Mouse (Mus musculus): ENCODE measurements around the gene Cc2d2a. TPM values are rescaled to one million over a fixed set of nuclear protein-coding genes. Genes with fewer than 3 reads are reported as not detected.
A peak's percentile ranks its signal among the peaks of the same experiment; 100 is the strongest.

Gene Cc2d2a
- 7.8 and 9.8 TPM in 2 replicates for polyA plus RNA-seq (2015; fragmentation: Nextera tagmentation; extraction: Ambion mirVana)

DNA sequence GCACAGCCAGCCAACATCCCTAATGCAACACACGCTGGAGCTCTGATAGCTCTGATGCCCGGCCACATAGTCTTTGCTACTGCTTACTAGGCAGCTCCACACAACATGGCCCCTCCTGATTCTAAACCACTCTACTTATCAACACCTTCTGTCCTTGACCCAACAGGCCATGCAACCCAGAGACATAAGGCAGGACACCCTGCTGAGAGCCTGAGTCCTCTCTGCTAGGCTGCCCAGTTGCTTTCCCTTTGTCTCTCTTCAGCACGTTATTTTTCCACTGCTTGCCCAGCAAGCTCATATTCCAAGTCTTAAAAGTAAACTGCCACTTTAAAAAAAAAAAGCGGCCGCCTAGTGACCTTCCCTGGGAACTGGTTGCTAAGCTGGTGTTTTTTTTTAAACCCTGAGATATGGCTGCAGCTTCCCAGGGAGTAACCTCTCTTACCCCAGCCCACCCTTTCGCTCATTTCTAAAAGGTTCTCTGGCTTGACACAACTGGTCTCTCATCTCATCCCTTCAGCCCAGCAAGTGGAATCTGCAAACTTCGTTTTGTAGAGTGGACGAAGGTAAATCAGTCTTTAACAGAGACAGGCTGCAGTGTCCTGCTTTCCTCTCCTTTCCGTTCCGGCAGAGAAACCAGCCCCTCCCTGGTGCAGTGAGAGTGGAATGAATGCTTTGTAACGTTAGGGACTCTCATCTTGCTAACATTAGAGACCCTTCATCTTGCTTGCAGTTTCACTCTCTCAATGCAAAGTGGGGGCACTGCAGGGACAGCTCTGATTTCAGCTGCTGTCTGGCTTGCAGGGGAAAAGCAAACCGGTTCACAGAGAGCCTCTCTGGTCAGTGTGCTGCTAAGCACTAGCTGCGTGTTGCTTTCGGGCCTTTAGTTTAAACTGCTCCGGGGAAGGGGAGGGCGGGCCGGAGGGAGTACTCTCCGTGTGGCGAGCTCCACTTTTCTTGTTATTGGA, at the start of gene Cc2d2a:
Cc2d2a (plus strand) TSS at position 350 of the 965 bp plus-strand sequence.
- H3K9me3 ChIP-seq (ENCODE audit: control insufficient read depth, low read length): no peaks in the 10 kb centered on the region
- H3K27ac ChIP-seq (ENCODE audit: low read length): peak within 1 kb of the TSS; percentile 78
- H3K4me1 ChIP-seq (replicated peaks; ENCODE audit: control insufficient read depth, insufficient read depth, low read length): peaks cover 22% of the 10 kb centered on the region
- H3K36me3 ChIP-seq (ENCODE audit: control insufficient read depth, insufficient read depth): no peaks in the 10 kb centered on the region
- 5% methylated on average over 19 of the region's 19 CpGs for WGBS
- H3K4me3 ChIP-seq (replicated peaks; ENCODE audit: low read length): peak within 1 kb of the TSS; percentile 40
- H3K27me3 ChIP-seq (replicated peaks; ENCODE audit: control insufficient read depth, insufficient read depth, low read length): no peaks in the 10 kb centered on the region
- H3K4me2 ChIP-seq (ENCODE audit: low read length): peak within 1 kb of the TSS; percentile 58
- peak within 1 kb of the TSS; percentile 58 for H3K9ac ChIP-seq (replicated peaks; ENCODE audit: low read depth, low read length)
- peak; percentile 73 for ATAC-seq

GRCm38 (mm10) chr5:43621575-43622299, 40.4 kb upstream of the Cc2d2a start:
- ATAC-seq: peak; percentile 95
- Histone ChIP-seq H3K27me3 (replicated peaks; ENCODE audit: control insufficient read depth, insufficient read depth, low read length) (no peaks in the 10 kb centered on the region), H3K4me1 (replicated peaks; ENCODE audit: control insufficient read depth, insufficient read depth, low read length) (peaks cover 12% of the 10 kb centered on the region), H3K27ac (ENCODE audit: low read length) (peak overlapping the region; percentile 47), H3K9ac (replicated peaks; ENCODE audit: low read depth, low read length) (0 out of 2 replicates have a peak overlapping the region, but pooled peaks have one; percentile 17), H3K9me3 (ENCODE audit: control insufficient read depth, low read length) (no peaks in the 10 kb centered on the region), H3K4me2 (ENCODE audit: low read length) (no peak overlapping the region; the same call in 1 of the 2 replicates), H3K36me3 (ENCODE audit: control insufficient read depth, insufficient read depth) (no peaks in the 10 kb centered on the region), H3K4me3 (replicated peaks; ENCODE audit: low read length) (no peak overlapping the region)
- 42% methylated on average over 7 of the region's 7 CpGs for WGBS

DNA sequence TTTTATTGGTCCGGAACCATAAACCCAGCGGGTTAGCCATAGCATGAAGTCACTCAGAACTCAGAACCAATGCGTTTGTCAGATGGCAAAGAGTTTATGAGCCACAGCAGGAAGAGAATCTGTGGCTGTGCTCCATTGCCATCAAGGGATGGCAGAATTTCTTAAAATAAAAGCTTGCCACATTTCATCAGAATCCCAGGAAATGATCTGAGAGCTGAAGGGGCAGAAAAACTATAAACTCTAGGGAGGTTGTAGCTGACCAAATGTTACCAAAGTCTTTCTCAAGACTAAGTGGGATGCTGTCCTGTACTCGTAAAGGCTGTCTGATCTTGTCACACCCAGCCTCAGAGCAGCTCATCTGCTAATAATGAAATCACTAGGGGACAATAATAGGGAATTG, 36.7 kb upstream of the Cc2d2a start:
- Histone ChIP-seq H3K27ac (ENCODE audit: low read length) (no peak overlapping the region), H3K9me3 (ENCODE audit: control insufficient read depth, low read length) (no peaks in the 10 kb centered on the region), H3K4me2 (ENCODE audit: low read length) (no peak overlapping the region), H3K4me1 (replicated peaks; ENCODE audit: control insufficient read depth, insufficient read depth, low read length) (peaks cover 12% of the 10 kb centered on the region), H3K4me3 (replicated peaks; ENCODE audit: low read length) (no peak overlapping the region), H3K36me3 (ENCODE audit: control insufficient read depth, insufficient read depth) (no peaks in the 10 kb centered on the region), H3K27me3 (replicated peaks; ENCODE audit: control insufficient read depth, insufficient read depth, low read length) (no peaks in the 10 kb centered on the region), H3K9ac (replicated peaks; ENCODE audit: low read depth, low read length) (no peak overlapping the region)
- no peak for ATAC-seq
- WGBS: 80% methylated on average over 4 of the region's 4 CpGs

DNA sequence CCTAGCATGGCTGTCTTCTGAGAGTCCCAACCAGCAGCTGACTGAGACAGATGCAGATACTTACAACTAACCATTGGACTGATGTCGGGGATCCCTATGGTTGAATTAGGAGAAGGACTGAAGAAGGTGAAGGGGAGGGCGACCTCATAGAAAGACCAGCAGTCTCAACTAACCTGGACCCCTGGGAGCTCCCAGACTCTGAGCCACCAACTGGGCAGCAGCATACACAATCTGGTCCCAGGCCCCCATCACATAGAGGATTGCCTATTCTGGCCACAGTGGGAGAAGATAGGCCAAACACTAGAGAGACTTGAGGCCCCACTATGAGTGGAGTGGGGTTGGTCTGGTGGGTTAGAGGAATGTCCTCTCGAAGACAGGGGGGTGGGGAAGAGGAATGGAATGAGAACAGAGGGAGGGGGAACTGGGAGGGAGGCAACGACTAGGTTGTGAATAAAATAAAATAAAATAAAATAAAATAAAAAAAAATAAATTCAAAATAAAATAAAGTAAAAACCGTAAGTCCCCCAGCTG, 28.0 kb upstream of the Cc2d2a start:
- H3K9me3 ChIP-seq (ENCODE audit: control insufficient read depth, low read length): no peaks in the 10 kb centered on the region
- 85% methylated on average over 5 of the region's 5 CpGs for WGBS
- H3K4me1 ChIP-seq (replicated peaks; ENCODE audit: control insufficient read depth, insufficient read depth, low read length): no peaks in the 10 kb centered on the region
- no peak overlapping the region for H3K9ac ChIP-seq (replicated peaks; ENCODE audit: low read depth, low read length)
- H3K36me3 ChIP-seq (ENCODE audit: control insufficient read depth, insufficient read depth): no peaks in the 10 kb centered on the region
- H3K4me3 ChIP-seq (replicated peaks; ENCODE audit: low read length): no peak overlapping the region
- no peaks in the 10 kb centered on the region for H3K27me3 ChIP-seq (replicated peaks; ENCODE audit: control insufficient read depth, insufficient read depth, low read length)
- no peak overlapping the region for H3K27ac ChIP-seq (ENCODE audit: low read length)
- ATAC-seq: peak; percentile 52
- H3K4me2 ChIP-seq (ENCODE audit: low read length): no peak overlapping the region

DNA sequence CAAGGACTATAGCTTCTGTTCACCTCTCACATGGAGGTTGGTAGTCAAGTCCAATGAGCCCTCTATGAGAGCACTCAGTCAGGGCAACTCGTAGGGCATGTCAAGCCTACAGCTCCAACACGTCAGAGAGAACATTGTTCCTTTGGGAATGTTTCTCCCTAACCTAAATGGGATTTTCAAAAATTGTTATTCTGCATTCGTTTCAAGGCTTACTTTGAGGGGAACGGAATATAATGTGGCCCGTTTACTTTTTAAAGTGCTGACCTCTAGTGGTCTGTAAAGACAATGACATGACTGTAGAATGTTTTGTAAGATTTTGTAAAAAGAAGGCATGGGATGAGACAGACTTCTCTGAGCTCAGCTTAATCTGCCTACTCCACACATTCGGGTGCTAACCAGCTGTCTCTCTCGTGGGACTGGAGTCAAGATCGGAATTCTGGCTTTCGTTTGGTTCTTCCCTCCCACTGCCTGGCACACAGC, 27.5 kb upstream of the Cc2d2a start:
- Histone ChIP-seq H3K4me3 (replicated peaks; ENCODE audit: low read length) (no peak overlapping the region), H3K27me3 (replicated peaks; ENCODE audit: control insufficient read depth, insufficient read depth, low read length) (no peaks in the 10 kb centered on the region), H3K27ac (ENCODE audit: low read length) (no peak overlapping the region), H3K36me3 (ENCODE audit: control insufficient read depth, insufficient read depth) (no peaks in the 10 kb centered on the region), H3K4me2 (ENCODE audit: low read length) (no peak overlapping the region), H3K9me3 (ENCODE audit: control insufficient read depth, low read length) (no peaks in the 10 kb centered on the region), H3K4me1 (replicated peaks; ENCODE audit: control insufficient read depth, insufficient read depth, low read length) (no peaks in the 10 kb centered on the region), H3K9ac (replicated peaks; ENCODE audit: low read depth, low read length) (no peak overlapping the region)
- 23% methylated on average over 9 of the region's 9 CpGs for WGBS
- peak; percentile 87 for ATAC-seq

DNA sequence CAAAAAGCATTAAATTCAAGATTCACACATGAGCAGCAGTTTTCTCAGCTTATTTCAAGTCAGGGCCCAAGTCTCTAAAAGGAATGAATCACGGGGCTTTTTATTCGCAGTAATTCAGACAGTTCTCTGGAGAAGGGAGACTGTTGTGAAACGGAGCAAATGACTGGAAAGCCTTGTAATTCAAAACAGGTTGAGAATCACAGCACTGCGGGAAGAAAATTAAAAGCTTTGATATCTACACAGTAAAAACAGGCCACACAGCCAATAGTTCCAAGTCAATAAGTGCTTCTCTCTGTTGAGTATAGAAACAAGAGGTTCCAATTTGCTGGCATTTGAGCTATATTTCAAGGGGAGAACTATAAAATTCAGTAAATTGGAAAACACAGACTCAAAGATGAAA, 17.1 kb upstream of the Cc2d2a start:
- Histone ChIP-seq H3K4me2 (ENCODE audit: low read length) (no peak overlapping the region), H3K36me3 (ENCODE audit: control insufficient read depth, insufficient read depth) (no peaks in the 10 kb centered on the region), H3K27me3 (replicated peaks; ENCODE audit: control insufficient read depth, insufficient read depth, low read length) (no peaks in the 10 kb centered on the region), H3K27ac (ENCODE audit: low read length) (no peak overlapping the region), H3K4me3 (replicated peaks; ENCODE audit: low read length) (no peak overlapping the region), H3K4me1 (replicated peaks; ENCODE audit: control insufficient read depth, insufficient read depth, low read length) (no peaks in the 10 kb centered on the region), H3K9ac (replicated peaks; ENCODE audit: low read depth, low read length) (no peak overlapping the region), H3K9me3 (ENCODE audit: control insufficient read depth, low read length) (no peaks in the 10 kb centered on the region)
- no peak for ATAC-seq
- 43% methylated on average over 4 of the region's 4 CpGs for WGBS

DNA sequence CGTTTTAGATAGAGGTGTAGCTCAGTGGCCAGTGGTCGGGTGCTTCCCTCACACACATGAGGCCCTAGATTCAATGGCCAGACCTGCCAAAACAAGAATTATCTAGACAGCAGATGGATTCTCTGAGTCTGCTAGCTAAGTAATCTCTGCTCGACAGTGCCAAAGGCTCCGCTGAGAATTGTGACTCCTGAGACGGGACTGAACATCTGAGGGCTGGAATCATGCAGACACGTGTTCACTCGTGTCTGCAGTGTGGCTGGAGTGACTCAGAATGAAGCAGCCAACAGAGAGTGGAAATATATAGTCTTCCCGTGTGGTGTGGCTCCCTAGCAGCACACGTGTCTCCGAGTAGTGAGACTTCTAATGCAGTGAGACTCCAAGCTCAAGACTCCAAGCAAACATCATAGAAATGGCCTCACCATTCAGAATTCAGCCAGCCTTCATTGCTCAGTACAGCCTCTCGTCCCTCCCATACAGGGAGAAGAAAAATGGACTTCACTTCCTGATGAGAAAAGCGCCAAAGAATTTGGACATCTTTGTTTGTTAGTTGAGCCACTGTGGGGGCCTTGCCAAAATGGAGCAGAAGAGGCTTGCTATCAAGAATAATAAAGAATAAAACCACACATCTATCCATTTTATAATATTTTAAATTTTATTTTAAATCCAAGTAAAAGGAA, 14.9 kb upstream of the Cc2d2a start:
- Histone ChIP-seq H3K4me3 (replicated peaks; ENCODE audit: low read length) (no peak overlapping the region), H3K4me1 (replicated peaks; ENCODE audit: control insufficient read depth, insufficient read depth, low read length) (no peaks in the 10 kb centered on the region), H3K27ac (ENCODE audit: low read length) (no peak overlapping the region), H3K27me3 (replicated peaks; ENCODE audit: control insufficient read depth, insufficient read depth, low read length) (no peaks in the 10 kb centered on the region), H3K9me3 (ENCODE audit: control insufficient read depth, low read length) (no peaks in the 10 kb centered on the region), H3K36me3 (ENCODE audit: control insufficient read depth, insufficient read depth) (no peaks in the 10 kb centered on the region), H3K4me2 (ENCODE audit: low read length) (no peak overlapping the region), H3K9ac (replicated peaks; ENCODE audit: low read depth, low read length) (no peak overlapping the region)
- 74% methylated on average over 12 of the region's 12 CpGs for WGBS
- ATAC-seq: no peak

- no peak overlapping the region for H3K9ac ChIP-seq (replicated peaks; ENCODE audit: low read depth, low read length)
- H3K9me3 ChIP-seq (ENCODE audit: control insufficient read depth, low read length): no peaks in the 10 kb centered on the region
- no peak overlapping the region for H3K4me3 ChIP-seq (replicated peaks; ENCODE audit: low read length)
- no peak overlapping the region; the same call in 1 of the 2 replicates for H3K4me2 ChIP-seq (ENCODE audit: low read length)
- 91% methylated on average over 3 of the region's 3 CpGs for WGBS
- H3K4me1 ChIP-seq (replicated peaks; ENCODE audit: control insufficient read depth, insufficient read depth, low read length): peaks cover 22% of the 10 kb centered on the region
- ATAC-seq: no peak
- H3K36me3 ChIP-seq (ENCODE audit: control insufficient read depth, insufficient read depth): no peaks in the 10 kb centered on the region
- H3K27me3 ChIP-seq (replicated peaks; ENCODE audit: control insufficient read depth, insufficient read depth, low read length): no peaks in the 10 kb centered on the region
- H3K27ac ChIP-seq (ENCODE audit: low read length): no peak overlapping the region
Measured at GRCm38 (mm10) chr5:43661498-43661897, 648 bp upstream of the Cc2d2a start.

All from forebrain, embryonic 16.5 days (tissue).